Mouse (Mus musculus) liver, embryonic 14.5 days (tissue): ENCODE data around the gene Pcyt1a. TPM values are rescaled to one million over a fixed set of nuclear protein-coding genes. Genes with fewer than 3 reads are reported as not detected.

Source experiments
- ATAC-seq: fragments of 200-750 bp; cut with Nextera tagmentation; 2 replicates; pipeline ENCODE4 v1.8.0; 2017; ENCODE audit warnings: moderate number of reproducible peaks, mild to moderate bottlenecking, moderate library complexity; ENCODE audit not compliant: insufficient read depth
- DNase-seq, 3 experiments: peaks; one replicate each; pipeline ENCODE4 v3.0.0-alpha.2; 2012 to 2013; ENCODE audit warnings: low read depth in 3 of 3, low spot score in 3 of 3
- H3K27ac ChIP-seq: fragments of 300-500 bp; sonication (generic); 2 replicates; pipeline ENCODE4 v1.5.1; 2014; ENCODE audit warnings: moderate library complexity, mild to moderate bottlenecking, control low read depth, inconsistent platforms
- H3K27me3 ChIP-seq: fragments of 300-500 bp; sonication (generic); 2 replicates; pipeline ENCODE4 v1.6.1; 2014; ENCODE audit warnings: mild to moderate bottlenecking, low read length, moderate library complexity; ENCODE audit not compliant: control insufficient read depth, insufficient read depth
- H3K36me3 ChIP-seq: fragments of 300-500 bp; sonication (generic); replicated peaks from 2 replicates; pipeline ENCODE4 v1.6.1; 2014; ENCODE audit warnings: low read depth; ENCODE audit not compliant: control insufficient read depth, insufficient read depth
- H3K4me1 ChIP-seq, 2 experiments: fragments of 200-500 bp in 1 of 2; fragments of 300-500 bp in 1 of 2; sonication (generic) in 1 of 2; replicated peaks; 2 replicates each; pipeline ENCODE4 v1.6.1; 2012 to 2014; ENCODE audit warnings: antibody characterized with exemption in 1 of 2, inconsistent platforms in 1 of 2, low read length in 1 of 2; ENCODE audit not compliant: control insufficient read depth in 2 of 2, insufficient read depth in 2 of 2
- H3K4me2 ChIP-seq: fragments of 300-500 bp; sonication (generic); 2 replicates; pipeline ENCODE4 v1.6.1; 2014; ENCODE audit warnings: low read depth, mild to moderate bottlenecking, control low read depth, moderate library complexity
- H3K4me3 ChIP-seq, 2 experiments: fragments of 200-500 bp in 1 of 2; fragments of 300-500 bp in 1 of 2; sonication (generic) in 1 of 2; 2 replicates each; pipeline ENCODE4 v1.5.1; 2012 to 2014; ENCODE audit warnings: low read depth in 2 of 2, low read length in 2 of 2, mild to moderate bottlenecking in 2 of 2, control low read depth in 1 of 2, inconsistent platforms in 1 of 2, moderate library complexity in 1 of 2; ENCODE audit not compliant: insufficient read depth in 1 of 2
- H3K9ac ChIP-seq: fragments of 300-500 bp; sonication (generic); replicated peaks from 2 replicates; pipeline ENCODE4 v1.6.1; 2014; ENCODE audit warnings: mild to moderate bottlenecking, control low read depth, moderate library complexity
- H3K9me3 ChIP-seq: fragments of 300-500 bp; sonication (generic); 2 replicates; pipeline ENCODE4 v1.6.1; 2016; ENCODE audit warnings: low read length, mixed read lengths; ENCODE audit not compliant: control insufficient read depth
- CTCF ChIP-seq: IDR thresholded peaks from 2 replicates; pipeline ENCODE4 v1.5.1; 2016; ENCODE audit warnings: antibody characterized with exemption, low read depth, control low read depth
- EP300 ChIP-seq: IDR thresholded peaks from 2 replicates; pipeline ENCODE4 v1.6.1; 2016; ENCODE audit warnings: antibody characterized with exemption, low read depth
- WGBS: fragments of 180-500 bp; shearing (Covaris S2); extraction: QIAGEN DNeasy Blood & Tissue Kit; methylation state at CpG from one replicate; pipeline ENCODE4 v1.1.7; 2014; ENCODE audit not compliant: insufficient replicate concordance; 5-methylcytosine and 5-hydroxymethylcytosine counted together
- polyA plus RNA-seq, 2 experiments: library from polyadenylated mRNA; depleted of rRNA in 1 of 2; stranded (reverse) in 1 of 2; unstranded in 1 of 2; fragments of >200 nt; fragmentation: Nextera tagmentation in 1 of 2; extraction: Ambion mirVana in 1 of 2; gene quantifications; 2 replicates each; pipeline versions ENCODE4 v1.2.1 to v1.2.3; 2012 to 2014

Pcyt1a gene
- polyA plus RNA-seq, 2 experiments: 16.3 to 40.3 TPM

DNA sequence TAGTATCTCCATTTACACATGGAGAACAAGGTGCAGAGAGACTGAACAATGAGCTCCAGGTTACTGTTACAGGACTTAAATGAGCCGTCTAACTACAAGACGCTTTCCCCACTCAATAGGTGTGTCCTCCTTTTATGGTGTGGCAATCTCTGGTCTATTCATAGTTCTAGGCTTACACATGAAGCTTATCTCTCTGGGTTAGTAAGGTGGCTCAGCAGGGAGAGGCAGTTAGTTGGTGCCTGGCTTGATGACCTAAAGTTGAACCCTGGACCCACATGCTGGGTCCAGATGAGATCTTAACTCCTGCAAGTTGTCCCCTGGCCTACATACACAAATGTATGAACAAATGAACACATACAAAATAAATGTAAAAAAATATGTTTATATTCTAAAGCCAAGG is 32.7 kb downstream of the Pcyt1a start:
- Histone ChIP-seq H3K9ac (no peak overlapping the region), H3K4me1 (peaks cover 0 to 4% of the 10 kb centered on the region in 2 experiments; a peak in 1 of 4 replicates), H3K27me3 (no peaks in the 10 kb centered on the region), H3K4me3 (no peak overlapping the region), H3K27ac (no peak overlapping the region), H3K36me3 (peaks cover 49% of the 10 kb centered on the region), H3K4me2 (no peak overlapping the region), H3K9me3 (no peaks in the 10 kb centered on the region)
- ATAC-seq (peak; percentile 41; the same call in 1 of the 2 replicates), DNase-seq (no peak)
- 23% methylated on average over 2 of the region's 2 CpGs for WGBS
- peak; percentile 20; the same call in 1 of the 2 replicates for TF ChIP-seq EP300
- no peak for TF ChIP-seq CTCF

DNA sequence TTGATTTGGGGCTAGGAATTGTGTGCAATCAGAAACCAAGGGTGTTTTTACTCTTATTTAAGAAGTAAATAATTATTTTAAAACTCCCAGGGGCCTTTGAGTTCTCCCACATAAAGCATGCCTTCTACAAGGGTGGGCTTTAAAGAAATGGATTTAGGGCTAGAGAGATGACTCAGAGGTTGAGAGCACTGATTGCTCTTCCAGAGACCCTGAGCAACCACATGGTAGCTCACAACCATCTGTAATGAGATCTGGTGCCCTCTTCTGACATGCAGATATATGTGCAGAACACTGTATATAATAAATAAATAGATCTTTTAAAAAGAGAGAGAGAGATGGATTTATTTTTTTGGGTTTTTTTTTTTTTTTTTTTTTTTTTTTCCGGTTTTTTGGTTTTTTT is 34.2 kb downstream of the Pcyt1a start:
- TF ChIP-seq EP300 (no peak), CTCF (no peak)
- no peaks in the 10 kb centered on the region for H3K9me3 ChIP-seq
- no peak overlapping the region for H3K27ac ChIP-seq
- peaks cover 63% of the 10 kb centered on the region for H3K36me3 ChIP-seq
- peaks cover 0 to 7% of the 10 kb centered on the region in 2 experiments; a peak in 1 of 4 replicates for H3K4me1 ChIP-seq
- no peak overlapping the region for H3K4me2 ChIP-seq
- H3K27me3 ChIP-seq: no peaks in the 10 kb centered on the region
- 0% methylated on average over 1 of the region's 1 CpGs for WGBS
- DNase-seq: no peak
- no peak for ATAC-seq
- H3K4me3 ChIP-seq: no peak overlapping the region
- H3K9ac ChIP-seq: no peak overlapping the region

DNA sequence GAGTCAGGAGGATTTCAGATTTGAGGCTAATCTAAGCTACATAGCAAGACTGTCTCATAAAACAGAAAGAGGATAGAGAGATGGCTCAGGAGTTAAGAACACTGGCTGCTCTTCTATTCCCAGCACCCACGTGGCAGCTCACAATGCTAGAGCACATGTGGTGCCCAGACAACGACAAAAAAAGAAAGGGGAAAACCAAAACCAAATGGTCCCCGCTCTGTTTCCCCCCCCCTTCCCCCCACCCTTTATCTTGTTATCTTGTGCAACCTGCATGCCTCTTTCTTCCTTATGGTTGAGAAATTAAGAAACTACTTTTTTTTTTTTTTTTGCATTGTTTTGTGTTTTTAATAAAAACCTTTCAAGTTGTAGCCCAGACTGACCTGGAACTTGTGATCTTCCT is 37.8 kb downstream of the Pcyt1a start:
- TF ChIP-seq EP300: no peak
- no peak for TF ChIP-seq CTCF
- no peak for DNase-seq
- 8% methylated on average over 3 of the region's 3 CpGs for WGBS
- H3K36me3 ChIP-seq: peaks cover 71% of the 10 kb centered on the region
- no peaks in the 10 kb centered on the region for H3K9me3 ChIP-seq
- no peak overlapping the region for H3K9ac ChIP-seq
- H3K4me1 ChIP-seq: peaks cover 0 to 4% of the 10 kb centered on the region in 2 experiments; a peak in 1 of 4 replicates
- H3K27me3 ChIP-seq: no peaks in the 10 kb centered on the region
- no peak overlapping the region for H3K4me3 ChIP-seq
- no peak overlapping the region for H3K27ac ChIP-seq
- no peak for ATAC-seq
- H3K4me2 ChIP-seq: no peak overlapping the region

DNA sequence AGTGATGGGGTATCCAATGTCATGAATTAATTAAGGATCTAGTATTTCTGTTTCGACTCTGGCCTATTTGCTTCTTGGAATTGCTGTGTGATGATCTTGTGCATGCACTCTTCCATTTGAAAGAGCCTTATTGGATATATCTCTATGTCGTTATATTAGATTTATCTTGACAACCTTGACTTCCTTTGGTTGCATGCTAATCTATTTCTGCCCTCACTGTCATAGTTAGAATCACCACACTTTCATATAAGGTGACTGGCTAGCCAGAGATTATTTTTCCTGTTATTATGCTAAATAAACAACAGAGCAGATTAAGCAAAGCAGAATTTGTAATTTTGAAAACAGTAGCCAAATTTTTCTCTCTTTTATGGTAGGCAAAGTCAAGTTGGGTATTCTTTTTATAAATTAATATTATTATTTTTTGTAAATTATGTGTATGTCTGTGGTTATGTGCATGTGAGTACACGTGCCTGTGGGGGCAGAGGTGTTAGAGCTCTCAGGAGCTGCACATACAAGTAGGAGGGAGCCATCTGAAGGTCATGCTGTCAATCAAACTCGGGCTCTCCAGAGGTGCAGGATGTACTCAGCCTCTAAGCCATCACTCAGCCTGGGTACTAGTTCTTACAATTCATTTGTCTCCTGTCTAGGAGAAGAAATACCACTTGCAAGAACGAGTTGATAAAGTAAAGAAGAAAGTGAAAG is 38.8 kb downstream of the Pcyt1a start:
- Histone ChIP-seq H3K27me3 (no peaks in the 10 kb centered on the region), H3K4me1 (0 out of 4 replicates have a peak, but pooled peaks cover 0 to 3% of the 10 kb centered on the region in 2 experiments), H3K27ac (no peak overlapping the region), H3K9ac (no peak overlapping the region), H3K9me3 (no peaks in the 10 kb centered on the region), H3K4me2 (no peak overlapping the region), H3K4me3 (no peak overlapping the region), H3K36me3 (peaks cover 63% of the 10 kb centered on the region)
- ATAC-seq: no peak
- TF ChIP-seq EP300 (no peak), CTCF (no peak)
- WGBS: 33% methylated on average over 5 of the region's 5 CpGs
- DNase-seq: no peak

DNA sequence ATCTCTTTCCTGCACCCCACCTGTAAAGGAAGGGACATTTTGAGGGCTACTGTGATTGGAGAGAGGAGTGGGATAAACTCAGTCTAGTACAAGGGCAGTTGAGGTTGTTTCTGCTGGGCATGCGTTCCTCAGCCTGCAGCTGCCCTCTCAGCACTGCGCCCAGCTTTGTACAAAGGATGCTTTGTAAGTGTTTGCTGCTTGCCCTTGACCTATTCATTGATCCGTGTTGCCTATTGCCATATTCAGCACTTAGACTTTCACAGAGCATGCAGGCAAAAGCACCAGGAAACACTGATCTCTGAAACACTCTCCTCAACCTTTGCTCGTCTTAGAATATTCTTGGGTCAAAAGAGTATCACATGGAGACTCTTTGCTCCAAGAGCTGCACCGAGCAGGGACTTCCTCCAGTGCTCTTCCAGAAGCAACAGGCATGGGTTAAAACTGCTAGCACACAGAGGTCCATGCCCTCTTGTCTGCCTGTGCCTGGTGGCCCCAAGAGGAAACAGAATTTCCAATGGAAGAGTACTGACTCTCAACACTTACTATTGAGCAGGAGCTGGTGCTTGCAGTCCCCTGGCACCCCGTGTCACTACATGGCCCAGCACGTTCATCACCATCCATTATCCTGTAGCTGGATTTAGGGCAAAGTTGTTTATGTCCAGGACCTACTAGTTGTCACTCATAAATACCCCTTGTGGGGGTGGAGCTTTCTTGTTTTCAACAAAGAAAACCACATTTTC is 41.7 kb downstream of the Pcyt1a start:
- Histone ChIP-seq H3K4me2 (no peak overlapping the region), H3K27ac (no peak overlapping the region), H3K27me3 (no peaks in the 10 kb centered on the region), H3K9me3 (no peaks in the 10 kb centered on the region), H3K9ac (no peak overlapping the region), H3K36me3 (peaks cover 44% of the 10 kb centered on the region), H3K4me3 (no peak overlapping the region), H3K4me1 (0 out of 4 replicates have a peak, but pooled peaks cover 0 to 3% of the 10 kb centered on the region in 2 experiments)
- DNase-seq: no peak
- WGBS: 82% methylated on average over 7 of the region's 7 CpGs
- no peak for ATAC-seq
- no peak for TF ChIP-seq CTCF
- no peak for TF ChIP-seq EP300
